Mouse (Mus musculus) embryonic stem cell, embryonic (primary cell): ENCODE results near the gene Mis12.

ENCODE experiments used
- CTCF ChIA-PET, 4 experiments: fragments of 300-600 bp in 2 of 4; fragments of 350-600 bp in 2 of 4; sonication (Branson Sonifier 250); formaldehyde crosslinking; loops; one replicate each; lab custom pipeline; 2022; ENCODE audit warnings: inconsistent platforms in 2 of 4; lab: Charles Lee
- POLR2A ChIA-PET, 4 experiments: fragments of 300-600 bp in 2 of 4; fragments of 350-600 bp in 2 of 4; sonication (Branson Sonifier 250); formaldehyde crosslinking; loops; one replicate each; lab custom pipeline; 2022; ENCODE audit warnings: antibody characterized with exemption in 4 of 4, inconsistent platforms in 1 of 4; lab: Charles Lee

Gene Mis12

GRCm38 (mm10) chr11:71019201-71020068 lies at the start of gene Mis12, which contains the start of gene Derl2:
Mis12 (plus strand) TSS chr11:71019611.
Derl2 (minus strand) TSS chr11:71019841.
- ChIA-PET CTCF (interaction anchor here in 2 of 4 experiments (0.8 to 1.5 kb wide), 5 partner anchors 10 to 587 kb away, joined by 3 to 5 read pairs (median 4); partner anchors contain the start of genes Arrb2 (in 1 of the 2), Nup88 (in 1 of the 2) and Rpain (in 1 of the 2)), POLR2A (interaction anchor here (0.6 to 9.3 kb wide), 87 partner anchors 8 to 1946 kb away, joined by 3 to 156 read pairs (median 5); partner anchors contain the start of genes Dhx33 (in 4 of the 4), 6330403K07Rik (in 3 of the 4), C1qbp (in 3 of the 4) and Nup88 (in 3 of the 4))

GRCm38 (mm10) chr11:70969821-70970559 lies 49.4 kb upstream of the Mis12 start, which contains the start of the genes Nup88 and Rpain:
Nup88 (minus strand) TSS chr11:70969973.
Rpain (plus strand) TSS chr11:70970213.
- ChIA-PET CTCF (interaction anchor here in 2 of 4 experiments (0.5 to 1.1 kb wide), 7 partner anchors 13 to 1087 kb away, joined by 3 to 6 read pairs (median 4); partner anchors contain the start of genes C1qbp (in 1 of the 2), Derl2 (in 1 of the 2), Mis12 (in 1 of the 2) and Rnf167 (in 1 of the 2)), POLR2A (interaction anchor here (0.5 to 13.1 kb wide), 61 partner anchors 8 to 978 kb away, joined by 3 to 216 read pairs (median 5); partner anchors contain the start of genes C1qbp (in 4 of the 4), Derl2 (in 3 of the 4), Dhx33 (in 3 of the 4) and Mis12 (in 3 of the 4))

- POLR2A ChIA-PET, result interaction anchor here in 3 of 4 experiments (0.6 to 13.1 kb wide), 17 partner anchors 8 to 446 kb away, joined by 3 to 216 read pairs (median 26); partner anchors contain the start of genes Derl2 (in 3 of the 3), Mis12 (in 3 of the 3), C1qbp (in 2 of the 3) and Dhx33 (in 1 of the 3)
- CTCF ChIA-PET, result no interaction called here
These were observed 48.6 kb upstream of the Mis12 start for GRCm38 (mm10) chr11:70970560-70971540.

- CTCF ChIA-PET, result interaction anchor here in 2 of 4 experiments (0.5 kb wide), 2 partner anchors 636 to 736 kb away, joined by 3 read pairs; no protein-coding TSS in a partner anchor
- POLR2A ChIA-PET, result interaction anchor here in 2 of 4 experiments (0.9 to 11.9 kb wide), 10 partner anchors 10 to 47 kb away, joined by 3 to 182 read pairs (median 4); partner anchors contain the start of genes C1qbp (in 1 of the 2), Derl2 (in 1 of the 2), Dhx33 (in 1 of the 2) and Mis12 (in 1 of the 2)
These were observed 46.8 kb upstream of the Mis12 start for GRCm38 (mm10) chr11:70972586-70972985.

- CTCF ChIA-PET, result interaction anchor here in 1 of 4 experiments (1.0 kb wide), 1 partner anchor 158 kb away, joined by 3 read pairs; no protein-coding TSS in a partner anchor
- POLR2A ChIA-PET, result interaction anchor here in 2 of 4 experiments (1.0 to 11.9 kb wide), 11 partner anchors 8 to 45 kb away, joined by 3 to 182 read pairs (median 7); partner anchors contain the start of genes C1qbp (in 2 of the 2), Derl2 (in 2 of the 2), Mis12 (in 2 of the 2) and Dhx33 (in 1 of the 2)
These were observed 45.5 kb upstream of the Mis12 start for GRCm38 (mm10) chr11:70973947-70974346.

- CTCF ChIA-PET, result interaction anchor here in 1 of 4 experiments (0.7 to 1.0 kb wide), 2 partner anchors 27 to 159 kb away, joined by 3 read pairs; no protein-coding TSS in a partner anchor
- POLR2A ChIA-PET, result interaction anchor here (0.6 to 11.9 kb wide), 20 partner anchors 8 to 444 kb away, joined by 3 to 182 read pairs (median 4); partner anchors contain the start of genes Dhx33 (in 2 of the 4), C1qbp (in 1 of the 4), Derl2 (in 1 of the 4) and Mis12 (in 1 of the 4)
These were observed 44.2 kb upstream of the Mis12 start for GRCm38 (mm10) chr11:70975193-70975592.

GRCm38 (mm10) chr11:70977293-70977692 lies 42.1 kb upstream of the Mis12 start:
- ChIA-PET CTCF (no interaction called here), POLR2A (interaction anchor here (0.7 to 11.9 kb wide), 13 partner anchors 8 to 54 kb away, joined by 3 to 182 read pairs (median 13); partner anchors contain the start of genes Nup88 (in 3 of the 4), Rpain (in 3 of the 4), Derl2 (in 1 of the 4) and Dhx33 (in 1 of the 4))

GRCm38 (mm10) chr11:70980232-70980631 lies 39.2 kb upstream of the Mis12 start:
- ChIA-PET POLR2A (interaction anchor here in 3 of 4 experiments (0.5 to 11.9 kb wide), 16 partner anchors 9 to 842 kb away, joined by 3 to 182 read pairs (median 13); partner anchors contain the start of genes Nup88 (in 3 of the 3), Rpain (in 3 of the 3), Derl2 (in 2 of the 3) and Mis12 (in 2 of the 3)), CTCF (no interaction called here)

GRCm38 (mm10) chr11:70980751-70981510 lies 38.5 kb upstream of the Mis12 start:
- ChIA-PET POLR2A (interaction anchor here (0.9 to 11.9 kb wide), 24 partner anchors 10 to 47 kb away, joined by 3 to 182 read pairs (median 7); partner anchors contain the start of genes Mis12 (in 4 of the 4), Derl2 (in 3 of the 4), Nup88 (in 3 of the 4) and Rpain (in 3 of the 4)), CTCF (no interaction called here)

- POLR2A ChIA-PET, result interaction anchor here (0.6 to 11.9 kb wide), 30 partner anchors 7 to 62 kb away, joined by 3 to 182 read pairs (median 5); partner anchors contain the start of genes Nup88 (in 4 of the 4), Rpain (in 4 of the 4), Derl2 (in 3 of the 4) and Dhx33 (in 3 of the 4)
- CTCF ChIA-PET, result no interaction called here
These were observed 37.4 kb upstream of the Mis12 start for GRCm38 (mm10) chr11:70982030-70982429.

GRCm38 (mm10) chr11:70982557-70983228 lies 36.7 kb upstream of the Mis12 start, which contains the start of gene C1qbp:
C1qbp (minus strand) TSS chr11:70983026.
- POLR2A ChIA-PET, result interaction anchor here (0.6 to 11.9 kb wide), 33 partner anchors 8 to 427 kb away, joined by 3 to 182 read pairs (median 5); partner anchors contain the start of genes Nup88 (in 4 of the 4), Derl2 (in 3 of the 4), Mis12 (in 3 of the 4) and Rpain (in 3 of the 4)
- CTCF ChIA-PET, result interaction anchor here in 2 of 4 experiments (0.6 to 1.1 kb wide), 2 partner anchors 13 to 14 kb away, joined by 3 to 5 read pairs; partner anchors contain the start of gene Nup88 (in 1 of the 2)

- ChIA-PET CTCF (no interaction called here), POLR2A (interaction anchor here in 3 of 4 experiments (0.8 to 10.0 kb wide), 5 partner anchors 12 to 33 kb away, joined by 3 to 156 read pairs (median 3); partner anchors contain the start of genes Derl2 (in 2 of the 3), Mis12 (in 2 of the 3), Nup88 (in 1 of the 3) and Rpain (in 1 of the 3))
These were observed 18.2 kb upstream of the Mis12 start for GRCm38 (mm10) chr11:71001167-71001566.

GRCm38 (mm10) chr11:71003611-71004315 lies 15.6 kb upstream of the Mis12 start:
- ChIA-PET CTCF (interaction anchor here in 1 of 4 experiments (1.0 kb wide), 1 partner anchor 13 kb away, joined by 3 read pairs; no protein-coding TSS in a partner anchor), POLR2A (interaction anchor here (0.5 to 10.0 kb wide), 35 partner anchors 9 to 500 kb away, joined by 3 to 156 read pairs (median 6); partner anchors contain the start of genes Mis12 (in 4 of the 4), Derl2 (in 3 of the 4), C1qbp (in 2 of the 4) and Nup88 (in 2 of the 4))
